Mouse (Mus musculus): Measurements from ENCODE around the gene Mup20. TPM values are rescaled to one million over a fixed set of nuclear protein-coding genes. Genes with fewer than 3 reads are reported as not detected.
"Not testable (repeated sequence)": the region's sequence is repeated elsewhere in the genome, so short reads cannot be mapped to it uniquely, and the experiment has no call there.

Mup20 gene
- polyA plus RNA-seq (2015; fragmentation: Nextera tagmentation; extraction: Ambion mirVana), result not detected in 2 replicates

DNA sequence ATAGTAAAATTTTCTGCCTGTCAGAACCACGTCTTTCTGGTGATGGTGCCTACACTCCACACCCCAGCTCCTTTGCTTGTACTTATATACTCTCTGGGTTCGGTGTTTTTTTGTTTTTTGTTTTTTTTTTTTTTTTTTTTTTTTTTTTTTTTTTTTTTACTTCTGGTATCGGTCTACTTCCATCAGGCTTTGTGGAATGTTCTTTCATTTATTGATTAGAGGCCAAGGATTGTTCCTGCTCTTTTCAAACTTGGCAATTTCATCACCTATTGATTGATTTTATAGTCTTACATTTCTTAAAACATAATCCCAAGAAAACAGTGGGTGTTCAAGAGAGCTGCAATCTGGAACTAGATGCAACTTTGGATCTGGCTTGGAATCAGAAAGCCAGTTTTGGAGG, at the start of gene Mup20:
Mup20 (minus strand) TSS at position 101 of the 400 bp plus-strand sequence.
- H3K4me1 ChIP-seq; H3K4me3 ChIP-seq; H3K4me2 ChIP-seq (replicated peaks); ATAC-seq (replicated peaks); H3K36me3 ChIP-seq; H3K27ac ChIP-seq (replicated peaks); H3K9ac ChIP-seq (replicated peaks); H3K27me3 ChIP-seq; H3K9me3 ChIP-seq: not testable (repeated sequence)
- 77% methylated on average over 3 of the region's 3 CpGs for WGBS

DNA sequence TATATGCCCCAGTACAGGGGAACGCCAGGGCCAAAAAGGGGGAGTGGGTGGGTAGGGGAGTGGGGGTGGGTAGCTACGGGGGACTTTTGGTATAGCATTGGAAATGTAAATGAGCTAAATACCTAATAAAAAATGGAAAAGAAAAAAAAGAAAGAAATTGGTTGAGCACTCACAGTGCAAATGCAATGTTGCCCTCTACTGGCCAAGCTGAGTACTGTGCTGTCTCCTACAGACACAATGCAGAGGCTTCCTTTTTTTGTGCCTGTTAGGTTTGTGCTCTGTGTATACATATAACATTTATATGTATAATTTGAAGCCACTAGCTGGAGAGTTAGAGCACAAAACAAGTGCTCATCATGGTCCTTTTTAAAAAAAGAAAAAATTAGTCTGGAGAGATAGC, 49.4 kb upstream of the Mup20 start:
- not testable (repeated sequence) for H3K36me3 ChIP-seq; H3K4me3 ChIP-seq; H3K27me3 ChIP-seq; H3K4me2 ChIP-seq (replicated peaks); H3K4me1 ChIP-seq; H3K9ac ChIP-seq (replicated peaks); H3K9me3 ChIP-seq; ATAC-seq (replicated peaks); H3K27ac ChIP-seq (replicated peaks)
- WGBS, result 68% methylated on average over 2 of the region's 2 CpGs

DNA sequence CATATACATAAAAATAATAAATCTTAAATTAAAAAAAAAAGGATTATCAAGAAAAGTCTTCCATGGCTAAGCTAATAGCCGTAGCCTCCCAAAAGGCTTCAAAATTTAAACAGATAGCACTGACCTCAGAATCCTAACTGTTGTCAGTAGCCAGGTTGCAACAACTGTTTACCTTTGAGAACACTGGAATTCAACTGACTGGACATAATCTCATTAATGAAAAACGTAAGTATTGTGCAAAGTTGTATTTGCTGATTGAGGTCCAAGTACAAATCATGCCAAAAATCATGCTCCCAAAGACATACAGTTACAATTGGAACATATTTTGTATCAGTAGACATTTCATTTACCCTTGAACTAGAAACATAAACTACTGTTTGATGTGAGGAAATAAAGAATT, 34.0 kb upstream of the Mup20 start:
- H3K9me3 ChIP-seq, result no peaks in the 10 kb centered on the region
- no peak overlapping the region for H3K4me2 ChIP-seq (replicated peaks)
- H3K4me1 ChIP-seq, result no peaks in the 10 kb centered on the region
- no peak overlapping the region for H3K27ac ChIP-seq (replicated peaks)
- ATAC-seq (replicated peaks), result no peak
- WGBS, result 86% methylated on average over 2 of the region's 2 CpGs
- no peak overlapping the region for H3K9ac ChIP-seq (replicated peaks)
- H3K4me3 ChIP-seq, result no peak overlapping the region
- H3K36me3 ChIP-seq, result no peaks in the 10 kb centered on the region
- H3K27me3 ChIP-seq, result no peaks in the 10 kb centered on the region

DNA sequence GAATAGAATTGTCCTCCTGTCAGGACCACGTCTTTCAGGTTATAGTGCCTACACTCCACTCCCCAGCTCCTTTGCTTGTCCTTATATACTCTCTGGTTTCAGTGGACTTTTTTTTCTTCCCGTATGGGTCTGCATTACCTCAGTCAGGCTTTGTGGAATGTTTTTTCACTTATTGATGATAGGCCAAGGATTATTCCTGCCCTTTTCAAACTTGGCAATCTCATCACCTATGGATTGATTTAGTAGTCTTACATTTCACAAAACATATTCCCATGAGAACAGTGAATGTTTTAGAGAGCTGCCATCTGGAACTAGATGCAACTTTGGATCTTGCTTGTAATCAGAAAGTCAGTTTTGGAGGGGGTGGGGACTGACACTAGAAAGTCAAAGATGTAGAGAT, 33.3 kb upstream of the Mup20 start, which contains the start of gene Mup3:
Mup3 (minus strand) TSS at position 102 of the 400 bp plus-strand sequence.
- no peak for ATAC-seq (replicated peaks)
- H3K27me3 ChIP-seq, result no peaks in the 10 kb centered on the region
- H3K9ac ChIP-seq (replicated peaks), result no peak within 1 kb of the TSS
- H3K4me3 ChIP-seq, result no peak within 1 kb of the TSS
- no peak within 1 kb of the TSS for H3K27ac ChIP-seq (replicated peaks)
- 89% methylated on average over 2 of the region's 2 CpGs for WGBS
- H3K9me3 ChIP-seq, result no peaks in the 10 kb centered on the region
- no peaks in the 10 kb centered on the region for H3K4me1 ChIP-seq
- H3K36me3 ChIP-seq, result no peaks in the 10 kb centered on the region
- no peak within 1 kb of the TSS for H3K4me2 ChIP-seq (replicated peaks)

DNA sequence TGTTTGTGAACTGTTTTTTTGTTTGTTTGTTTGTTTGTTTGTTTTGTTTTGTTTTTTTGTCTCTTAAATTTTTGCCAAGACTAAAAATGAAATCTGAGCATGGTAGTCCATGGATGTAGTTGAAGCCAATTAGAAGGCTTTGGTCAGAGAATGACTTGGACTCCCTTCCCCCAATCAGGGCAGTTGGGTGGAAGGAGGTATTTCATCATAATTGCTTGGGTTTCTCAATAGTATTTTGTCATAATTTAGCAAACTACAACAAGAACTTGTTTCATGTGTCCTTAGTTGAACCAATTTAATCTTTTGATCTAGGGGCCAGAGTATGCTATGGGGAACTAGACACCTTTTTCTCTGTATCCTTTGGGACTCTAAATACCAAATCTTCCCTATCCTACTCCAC, 28.8 kb upstream of the Mup20 start:
- Histone ChIP-seq H3K4me2 (replicated peaks) (no peak overlapping the region), H3K36me3 (no peaks in the 10 kb centered on the region), H3K4me3 (no peak overlapping the region), H3K9me3 (no peaks in the 10 kb centered on the region), H3K4me1 (no peaks in the 10 kb centered on the region), H3K27me3 (no peaks in the 10 kb centered on the region), H3K27ac (replicated peaks) (no peak overlapping the region), H3K9ac (replicated peaks) (no peak overlapping the region)
- no peak for ATAC-seq (replicated peaks)

DNA sequence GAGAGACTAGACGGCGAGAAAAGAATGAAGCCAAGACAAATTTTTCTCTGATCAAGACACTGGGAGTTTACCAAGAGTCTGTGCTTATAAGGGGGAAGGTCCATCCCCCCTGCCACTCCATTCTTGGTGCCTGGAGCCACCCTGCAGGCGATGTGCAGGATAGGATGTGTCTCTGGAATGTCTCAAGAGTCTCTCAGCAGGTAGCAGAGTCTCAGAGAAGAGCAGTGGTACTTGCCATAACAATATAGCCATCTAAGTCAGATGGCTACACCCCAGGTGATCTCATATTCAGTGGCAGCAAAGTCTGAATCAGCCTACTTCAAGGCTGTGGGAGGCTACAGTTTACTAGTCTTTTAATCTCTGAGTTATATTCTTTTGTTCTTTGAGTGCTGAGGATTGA, 21.2 kb upstream of the Mup20 start:
- 75% methylated on average over 3 of the region's 3 CpGs for WGBS
- Histone ChIP-seq H3K27ac (replicated peaks) (no peak overlapping the region), H3K4me1 (no peaks in the 10 kb centered on the region), H3K9ac (replicated peaks) (no peak overlapping the region), H3K9me3 (no peaks in the 10 kb centered on the region), H3K4me3 (no peak overlapping the region), H3K4me2 (replicated peaks) (no peak overlapping the region), H3K36me3 (no peaks in the 10 kb centered on the region), H3K27me3 (no peaks in the 10 kb centered on the region)
- ATAC-seq (replicated peaks), result no peak

DNA sequence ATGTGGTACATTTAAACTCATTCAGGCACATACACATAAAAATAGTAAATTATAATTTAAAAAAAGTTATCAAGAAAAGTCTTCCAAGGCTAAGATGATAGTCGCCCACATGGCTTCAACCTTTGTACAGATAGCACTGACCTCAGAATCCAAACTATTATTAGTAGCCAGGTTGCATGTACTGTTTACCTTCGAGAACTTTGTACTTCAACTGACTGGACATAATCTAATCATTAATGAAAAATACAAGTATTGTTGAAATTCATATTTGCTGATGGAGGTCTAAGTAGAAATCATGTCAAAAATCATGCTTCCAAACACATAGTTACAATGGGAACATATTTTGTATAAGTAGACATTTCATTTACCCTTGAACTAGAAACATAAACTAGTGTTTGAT, 822 bp upstream of the Mup20 start:
- H3K27me3 ChIP-seq; H3K36me3 ChIP-seq; ATAC-seq (replicated peaks); H3K4me1 ChIP-seq; H3K9me3 ChIP-seq; H3K4me2 ChIP-seq (replicated peaks); H3K27ac ChIP-seq (replicated peaks); H3K9ac ChIP-seq (replicated peaks); H3K4me3 ChIP-seq: not testable (repeated sequence)
- 92% methylated on average over 2 of the region's 2 CpGs for WGBS

DNA sequence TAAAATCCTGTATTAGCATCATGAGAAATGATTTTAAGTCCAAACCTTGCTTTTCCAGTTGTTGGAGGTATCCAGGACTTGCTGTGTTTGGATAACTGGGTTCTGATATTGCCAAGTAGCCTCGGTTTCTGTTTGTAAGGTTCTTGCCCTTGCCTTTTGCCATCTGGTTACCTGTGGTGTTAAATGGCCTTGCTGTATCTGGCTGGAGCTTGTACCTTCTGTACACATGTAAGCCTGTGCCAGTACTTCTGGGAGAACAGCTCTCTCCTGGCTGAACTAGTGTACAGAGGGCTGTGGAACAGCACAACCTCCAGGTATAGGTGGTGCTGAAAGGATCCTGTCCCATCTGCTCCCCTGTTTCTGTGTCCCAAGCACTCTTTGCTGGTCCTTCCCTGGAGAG, 27.7 kb downstream of the Mup20 start:
- Histone ChIP-seq H3K4me3 (no peak overlapping the region), H3K4me1 (no peaks in the 10 kb centered on the region)
- 79% methylated on average over 1 of the region's 1 CpGs for WGBS

DNA sequence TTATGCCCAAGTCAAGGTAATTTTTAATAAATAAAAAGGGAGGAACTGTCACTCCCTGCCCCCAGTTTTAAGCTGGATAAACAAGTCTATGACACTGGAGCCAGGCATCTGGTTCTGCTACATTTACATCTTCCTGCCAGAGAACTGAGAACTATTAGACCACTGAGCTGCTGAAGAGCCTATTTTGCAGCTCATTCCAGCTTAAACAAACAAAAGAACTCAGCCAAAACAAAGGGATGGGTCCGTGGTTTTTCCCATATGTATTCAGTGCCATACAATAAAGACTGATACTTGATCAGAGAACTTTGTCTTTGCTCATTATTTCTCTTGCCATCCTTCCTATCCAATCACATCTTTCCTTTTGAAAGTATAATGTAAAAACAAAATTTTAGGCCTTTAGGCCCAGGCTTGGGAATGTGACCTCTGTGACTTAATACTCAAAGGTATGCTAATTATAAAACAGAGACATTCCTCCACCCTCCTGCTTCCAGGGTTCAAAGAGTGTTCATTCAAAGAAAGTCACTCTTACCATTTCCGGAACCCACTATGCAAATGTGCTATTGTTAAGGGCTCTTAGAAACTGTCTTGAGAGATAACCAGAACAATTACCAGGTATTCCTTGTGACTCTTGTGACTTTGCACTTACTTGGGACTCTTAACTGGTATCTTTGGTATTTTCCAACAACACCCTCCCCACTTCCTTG, 29.6 kb downstream of the Mup20 start:
- H3K36me3 ChIP-seq, result no peaks in the 10 kb centered on the region
- 56% methylated on average over 2 of the region's 2 CpGs for WGBS
- no peak overlapping the region for H3K27ac ChIP-seq (replicated peaks)
- no peaks in the 10 kb centered on the region for H3K9me3 ChIP-seq
- no peak for ATAC-seq (replicated peaks)
- H3K4me3 ChIP-seq, result no peak overlapping the region
- no peaks in the 10 kb centered on the region for H3K4me1 ChIP-seq
- no peak overlapping the region for H3K4me2 ChIP-seq (replicated peaks)
- no peak overlapping the region for H3K9ac ChIP-seq (replicated peaks)
- H3K27me3 ChIP-seq, result no peaks in the 10 kb centered on the region

More for the DNA sequence above, 27.7 kb downstream of the Mup20 start:
- H3K36me3 ChIP-seq, result no peaks in the 10 kb centered on the region
- H3K27ac ChIP-seq (replicated peaks), result no peak overlapping the region
- no peak overlapping the region for H3K9ac ChIP-seq (replicated peaks)
- ATAC-seq (replicated peaks), result no peak
- H3K27me3 ChIP-seq, result no peaks in the 10 kb centered on the region
- H3K4me2 ChIP-seq (replicated peaks), result no peak overlapping the region
- H3K9me3 ChIP-seq, result no peaks in the 10 kb centered on the region

DNA sequence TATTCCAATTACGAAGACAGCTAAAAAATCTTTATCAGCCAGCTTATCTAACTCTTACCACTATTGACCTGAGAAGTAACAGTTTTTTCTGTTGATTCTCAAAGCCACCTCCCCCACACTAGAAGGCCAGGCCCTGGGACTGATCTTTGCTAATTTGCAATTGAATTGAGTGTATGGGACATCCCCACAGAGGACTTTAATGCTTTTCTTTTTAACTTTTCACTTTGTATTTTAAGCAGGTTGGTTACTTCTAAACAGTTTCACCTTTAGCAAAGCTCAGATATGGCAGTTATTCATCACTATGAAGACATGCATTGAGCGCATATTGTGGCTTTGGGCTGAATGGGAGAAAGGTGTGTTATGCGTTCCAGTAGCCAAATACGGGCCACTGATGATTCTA, 30.3 kb downstream of the Mup20 start:
- Histone ChIP-seq H3K27me3 (no peaks in the 10 kb centered on the region), H3K4me2 (replicated peaks) (no peak overlapping the region), H3K9ac (replicated peaks) (no peak overlapping the region), H3K4me1 (no peaks in the 10 kb centered on the region), H3K36me3 (no peaks in the 10 kb centered on the region), H3K9me3 (no peaks in the 10 kb centered on the region), H3K4me3 (no peak overlapping the region), H3K27ac (replicated peaks) (no peak overlapping the region)
- WGBS, result 92% methylated on average over 4 of the region's 4 CpGs
- no peak for ATAC-seq (replicated peaks)

DNA sequence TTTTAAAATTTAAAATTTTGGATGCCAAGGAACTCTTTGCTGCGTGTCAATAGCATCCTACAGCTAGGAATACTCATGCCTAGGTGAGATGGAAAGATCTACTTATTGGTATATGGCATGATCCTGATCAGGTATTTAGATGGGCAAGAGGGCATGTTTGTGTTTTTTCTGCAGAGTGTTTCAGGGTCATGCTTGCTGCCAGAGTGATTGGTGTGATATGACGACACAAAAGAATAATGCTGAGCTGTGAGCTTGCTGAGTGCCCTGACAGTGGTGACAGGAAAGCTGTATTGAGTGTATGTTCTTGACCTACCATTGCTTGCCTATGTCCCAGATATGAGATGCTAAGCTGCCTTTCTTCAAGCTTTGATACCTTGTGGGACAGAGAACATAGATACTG, 30.8 kb downstream of the Mup20 start:
- 78% methylated on average over 2 of the region's 2 CpGs for WGBS
- H3K4me2 ChIP-seq (replicated peaks), result no peak overlapping the region
- H3K27me3 ChIP-seq, result no peaks in the 10 kb centered on the region

DNA sequence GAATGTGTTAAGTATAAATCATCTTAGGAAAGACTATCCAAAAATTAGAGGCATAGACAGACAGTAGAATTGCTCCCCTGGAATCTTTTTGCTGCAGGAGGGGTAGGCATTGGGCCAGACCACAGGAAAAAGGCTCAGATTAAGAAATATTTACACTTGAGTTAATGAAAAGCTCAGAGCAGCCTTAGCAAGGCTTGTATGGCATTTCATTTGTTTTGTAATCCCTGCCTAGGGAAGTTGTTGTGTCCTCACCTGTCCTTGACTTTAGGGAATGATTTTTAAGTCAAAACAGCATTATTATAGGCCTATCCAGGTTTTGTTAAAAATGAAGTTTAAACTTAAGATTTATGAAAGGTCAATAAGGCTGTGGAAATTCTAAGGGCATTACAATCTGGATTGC, 33.4 kb downstream of the Mup20 start:
- not testable (repeated sequence) for H3K9ac ChIP-seq (replicated peaks); H3K4me3 ChIP-seq; ATAC-seq (replicated peaks); H3K4me2 ChIP-seq (replicated peaks); H3K9me3 ChIP-seq; H3K27me3 ChIP-seq; H3K27ac ChIP-seq (replicated peaks); H3K36me3 ChIP-seq; H3K4me1 ChIP-seq

More for the DNA sequence above, 30.8 kb downstream of the Mup20 start:
- Histone ChIP-seq H3K9me3 (no peaks in the 10 kb centered on the region), H3K4me3 (no peak overlapping the region), H3K9ac (replicated peaks) (no peak overlapping the region), H3K36me3 (no peaks in the 10 kb centered on the region), H3K27ac (replicated peaks) (no peak overlapping the region), H3K4me1 (no peaks in the 10 kb centered on the region)
- ATAC-seq (replicated peaks), result no peak
